Mouse (Mus musculus) hindlimb bud, embryonic 11.5 days (tissue): ENCODE data around the gene Gdf10.

Source experiments
- DNase-seq: peaks from one replicate; pipeline ENCODE4 v3.0.0-alpha.2; 2012; ENCODE audit warnings: low read depth, low spot score; ENCODE audit errors: extremely low spot score

Gdf10 gene

GRCm38 (mm10) chr14:33933778-33934317, 10.5 kb downstream of the Gdf10 start:
- no peak for DNase-seq

- DNase-seq: no peak
These were observed 15.7 kb downstream of the Gdf10 start for GRCm38 (mm10) chr14:33939117-33939516.

GRCm38 (mm10) chr14:33940739-33941138, 17.4 kb downstream of the Gdf10 start, which contains the start of gene Gdf2:
Gene Gdf2 (plus strand): TSS chr14:33941039.
- DNase-seq: no peak

GRCm38 (mm10) chr14:33942222-33942621, 18.8 kb downstream of the Gdf10 start:
- no peak for DNase-seq

- no peak for DNase-seq
These were observed 22.7 kb downstream of the Gdf10 start for GRCm38 (mm10) chr14:33946125-33946524.

GRCm38 (mm10) chr14:33952233-33952981, 29.0 kb downstream of the Gdf10 start:
- DNase-seq: no peak

- DNase-seq: no peak
These were observed 30.4 kb downstream of the Gdf10 start, which contains the start of gene Rbp3 for GRCm38 (mm10) chr14:33953761-33954160. Gene Rbp3 (plus strand): TSS chr14:33954003.

GRCm38 (mm10) chr14:33956055-33956454, 32.7 kb downstream of the Gdf10 start:
- no peak for DNase-seq

- no peak for DNase-seq
These were observed 34.8 kb downstream of the Gdf10 start for GRCm38 (mm10) chr14:33958186-33958585.

GRCm38 (mm10) chr14:33958841-33959240, 35.5 kb downstream of the Gdf10 start:
- no peak for DNase-seq

- no peak for DNase-seq
These were observed 36.0 kb downstream of the Gdf10 start for GRCm38 (mm10) chr14:33959341-33959740.

GRCm38 (mm10) chr14:33965675-33966074, 42.3 kb downstream of the Gdf10 start:
- DNase-seq: no peak

GRCm38 (mm10) chr14:33972679-33973078, 49.3 kb downstream of the Gdf10 start:
- DNase-seq: no peak

GRCm38 (mm10) chr14:33974752-33975151, 51.4 kb downstream of the Gdf10 start:
- DNase-seq: no peak

- no peak for DNase-seq
These were observed 54.4 kb downstream of the Gdf10 start for GRCm38 (mm10) chr14:33977748-33978147.

GRCm38 (mm10) chr14:33978604-33979059, 55.2 kb downstream of the Gdf10 start, which contains the start of gene Zfp488:
Gene Zfp488 (minus strand): TSS chr14:33978764.
- DNase-seq: peak; percentile 12
